Mouse (Mus musculus) embryo, embryonic 11.5 days (tissue): Measurements from ENCODE around the gene Cat.
A peak's percentile ranks its signal among the peaks of the same experiment; 100 is the strongest.

ENCODE experiments used
- DNase-seq: peaks from one replicate; pipeline ENCODE4 v3.0.0-alpha.2; 2012; ENCODE audit warnings: low read depth, low spot score

Gene Cat

GRCm38 (mm10) chr2:103484617-103485401, at the start of gene Cat:
Cat (minus strand) TSS chr2:103485160.
- DNase-seq: peak; percentile 90

GRCm38 (mm10) chr2:103525596-103525995, 40.6 kb upstream of the Cat start:
- DNase-seq: no peak

GRCm38 (mm10) chr2:103516472-103516871, 31.5 kb upstream of the Cat start:
- DNase-seq: no peak

- DNase-seq: no peak
Observed at GRCm38 (mm10) chr2:103515513-103516180, 30.7 kb upstream of the Cat start.

GRCm38 (mm10) chr2:103512066-103512795, 27.3 kb upstream of the Cat start:
- DNase-seq: no peak

GRCm38 (mm10) chr2:103511631-103512030, 26.7 kb upstream of the Cat start:
- no peak for DNase-seq

GRCm38 (mm10) chr2:103511042-103511441, 26.1 kb upstream of the Cat start:
- DNase-seq: no peak

- no peak for DNase-seq
Observed at GRCm38 (mm10) chr2:103507651-103508050, 22.7 kb upstream of the Cat start.

GRCm38 (mm10) chr2:103505956-103506355, 21.0 kb upstream of the Cat start:
- no peak for DNase-seq

- DNase-seq: no peak
Observed at GRCm38 (mm10) chr2:103504463-103504862, 19.5 kb upstream of the Cat start.

GRCm38 (mm10) chr2:103500769-103501168, 15.8 kb upstream of the Cat start:
- DNase-seq: no peak

- no peak for DNase-seq
Observed at GRCm38 (mm10) chr2:103495633-103496418, 10.9 kb upstream of the Cat start.

- no peak for DNase-seq
Observed at GRCm38 (mm10) chr2:103493827-103494226, 8.9 kb upstream of the Cat start.

GRCm38 (mm10) chr2:103492526-103492925, 7.6 kb upstream of the Cat start:
- DNase-seq: no peak

- no peak for DNase-seq
Observed at GRCm38 (mm10) chr2:103483986-103484520, 907 bp downstream of the Cat start.

GRCm38 (mm10) chr2:103483289-103483985, 1.5 kb downstream of the Cat start:
- no peak for DNase-seq

GRCm38 (mm10) chr2:103481314-103482231, 3.4 kb downstream of the Cat start:
- DNase-seq: no peak

GRCm38 (mm10) chr2:103480871-103481270, 4.1 kb downstream of the Cat start:
- DNase-seq: no peak

- DNase-seq: no peak
Observed at GRCm38 (mm10) chr2:103480240-103480639, 4.7 kb downstream of the Cat start.

GRCm38 (mm10) chr2:103478326-103478725, 6.6 kb downstream of the Cat start:
- no peak for DNase-seq
